Mouse (Mus musculus): ENCODE results near the gene Pla2g4a. TPM values are rescaled to one million over a fixed set of nuclear protein-coding genes. Genes with fewer than 3 reads are reported as not detected.
A peak's percentile ranks its signal among the peaks of the same experiment; 100 is the strongest.

Gene Pla2g4a
- polyA plus RNA-seq, 2 experiments: 3.9 to 8.2 TPM

DNA sequence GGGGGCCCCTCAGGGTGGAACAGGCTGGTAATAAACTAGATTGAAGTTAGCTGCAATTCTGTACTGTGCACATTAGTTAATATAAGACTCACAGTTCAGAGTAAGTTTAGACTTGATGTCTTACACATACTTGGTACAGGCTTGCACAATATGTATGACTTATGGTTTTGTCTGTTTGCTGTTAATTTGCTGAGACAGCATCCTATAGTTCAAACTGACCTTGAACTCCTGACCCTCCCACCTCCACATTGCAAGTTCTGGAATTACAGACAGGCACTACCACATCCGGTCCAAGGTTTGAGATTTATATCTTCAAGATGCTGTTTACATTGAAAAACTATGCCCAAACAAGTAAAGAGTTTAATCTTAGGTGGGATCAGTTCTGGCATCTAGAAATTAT, 4.7 kb upstream of the Pla2g4a start:
- Histone ChIP-seq H3K9ac (replicated peaks) (no peak overlapping the region), H3K4me2 (ENCODE audit: low read depth) (no peak overlapping the region), H3K27me3 (ENCODE audit: control insufficient read depth, insufficient read depth, low read length) (no peaks in the 10 kb centered on the region), H3K4me3 (ENCODE audit: insufficient read depth in 1 of 2, low read depth in 2 of 2, low read length in 2 of 2) (no peak overlapping the region), H3K4me1 (replicated peaks; ENCODE audit: control insufficient read depth in 2 of 2, insufficient read depth in 2 of 2, low read length in 1 of 2) (peaks cover 0 to 4% of the 10 kb centered on the region in 2 experiments; a peak in 1 of 4 replicates), H3K27ac (no peak overlapping the region), H3K9me3 (ENCODE audit: control insufficient read depth, low read length) (no peaks in the 10 kb centered on the region), H3K36me3 (replicated peaks; ENCODE audit: control insufficient read depth, insufficient read depth, low read depth) (no peaks in the 10 kb centered on the region)
- WGBS (ENCODE audit: insufficient replicate concordance): 46% methylated on average over 1 of the region's 1 CpGs
- ATAC-seq (ENCODE audit: insufficient read depth) (no peak), DNase-seq (ENCODE audit: low read depth in 3 of 3, low spot score in 3 of 3) (no peak)
- TF ChIP-seq CTCF (IDR thresholded peaks at IDR 0.05; ENCODE audit: low read depth) (no peak), EP300 (IDR thresholded peaks at IDR 0.05; ENCODE audit: low read depth) (no peak)

GRCm38 (mm10) chr1:149961425-149962303, 574 bp upstream of the Pla2g4a start:
- no peaks in the 10 kb centered on the region for H3K36me3 ChIP-seq (replicated peaks; ENCODE audit: control insufficient read depth, insufficient read depth, low read depth)
- no peaks in the 10 kb centered on the region for H3K27me3 ChIP-seq (ENCODE audit: control insufficient read depth, insufficient read depth, low read length)
- no peaks in the 10 kb centered on the region for H3K9me3 ChIP-seq (ENCODE audit: control insufficient read depth, low read length)
- TF ChIP-seq CTCF (IDR thresholded peaks at IDR 0.05; ENCODE audit: low read depth) (no peak), EP300 (IDR thresholded peaks at IDR 0.05; ENCODE audit: low read depth) (no peak)
- no peak overlapping the region for H3K27ac ChIP-seq
- ATAC-seq (ENCODE audit: insufficient read depth) (peak; percentile 47), DNase-seq (ENCODE audit: low read depth in 3 of 3, low spot score in 3 of 3) (no peak)
- peaks cover 3 to 9% of the 10 kb centered on the region in 2 experiments; a peak in 3 of 4 replicates for H3K4me1 ChIP-seq (replicated peaks; ENCODE audit: control insufficient read depth in 2 of 2, insufficient read depth in 2 of 2, low read length in 1 of 2)
- peak overlapping the region; percentile 73 for H3K4me2 ChIP-seq (ENCODE audit: low read depth)
- peak overlapping the region; percentile 31 to 76 for H3K4me3 ChIP-seq (ENCODE audit: insufficient read depth in 1 of 2, low read depth in 2 of 2, low read length in 2 of 2)
- 12% methylated on average over 9 of the region's 9 CpGs for WGBS (ENCODE audit: insufficient replicate concordance)
- peak overlapping the region; percentile 73 for H3K9ac ChIP-seq (replicated peaks)

GRCm38 (mm10) chr1:149960251-149960650, 839 bp downstream of the Pla2g4a start:
- H3K27me3 ChIP-seq (ENCODE audit: control insufficient read depth, insufficient read depth, low read length): no peaks in the 10 kb centered on the region
- H3K4me2 ChIP-seq (ENCODE audit: low read depth): peak overlapping the region; percentile 73
- no peak for ATAC-seq (ENCODE audit: insufficient read depth)
- H3K4me1 ChIP-seq (replicated peaks; ENCODE audit: control insufficient read depth in 2 of 2, insufficient read depth in 2 of 2, low read length in 1 of 2): peaks cover 3 to 12% of the 10 kb centered on the region in 2 experiments; a peak in 3 of 4 replicates
- no peak overlapping the region for H3K27ac ChIP-seq
- no peaks in the 10 kb centered on the region for H3K9me3 ChIP-seq (ENCODE audit: control insufficient read depth, low read length)
- no peaks in the 10 kb centered on the region for H3K36me3 ChIP-seq (replicated peaks; ENCODE audit: control insufficient read depth, insufficient read depth, low read depth)
- WGBS (ENCODE audit: insufficient replicate concordance): 52% methylated on average over 4 of the region's 4 CpGs
- peak overlapping the region; percentile 73 for H3K9ac ChIP-seq (replicated peaks)
- DNase-seq (ENCODE audit: low read depth in 3 of 3, low spot score in 3 of 3): no peak
- no peak for TF ChIP-seq CTCF (IDR thresholded peaks at IDR 0.05; ENCODE audit: low read depth)
- TF ChIP-seq EP300 (IDR thresholded peaks at IDR 0.05; ENCODE audit: low read depth): no peak
- H3K4me3 ChIP-seq (ENCODE audit: insufficient read depth in 1 of 2, low read depth in 2 of 2, low read length in 2 of 2): peak overlapping the region; percentile 76 to 81; a peak in 3 of 4 replicates

DNA sequence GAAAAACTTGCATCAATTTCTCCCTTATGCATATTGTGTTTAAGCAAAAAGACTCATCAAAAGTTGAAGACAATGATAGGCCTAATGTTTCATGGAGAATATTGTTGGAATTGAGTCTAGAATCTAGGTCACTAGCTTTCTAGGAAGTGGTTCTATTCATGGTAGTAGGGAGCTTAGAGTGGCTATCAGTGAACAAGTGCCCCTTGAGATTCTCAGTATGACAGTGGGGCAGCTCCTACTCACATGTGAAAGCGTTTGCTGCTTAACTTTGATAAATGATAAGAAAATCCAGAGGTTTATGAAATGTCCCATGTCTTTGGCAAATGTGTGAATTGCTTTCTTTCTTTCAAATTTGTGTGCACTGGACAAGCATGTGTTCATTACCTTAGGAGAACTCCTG, 2.0 kb downstream of the Pla2g4a start:
- Histone ChIP-seq H3K27ac (no peak overlapping the region), H3K9me3 (ENCODE audit: control insufficient read depth, low read length) (no peaks in the 10 kb centered on the region), H3K4me1 (replicated peaks; ENCODE audit: control insufficient read depth in 2 of 2, insufficient read depth in 2 of 2, low read length in 1 of 2) (peaks cover 3 to 12% of the 10 kb centered on the region in 2 experiments; a peak in 3 of 4 replicates), H3K9ac (replicated peaks) (no peak overlapping the region), H3K27me3 (ENCODE audit: control insufficient read depth, insufficient read depth, low read length) (no peaks in the 10 kb centered on the region), H3K4me2 (ENCODE audit: low read depth) (peak overlapping the region; percentile 41), H3K4me3 (ENCODE audit: insufficient read depth in 1 of 2, low read depth in 2 of 2, low read length in 2 of 2) (no peak overlapping the region), H3K36me3 (replicated peaks; ENCODE audit: control insufficient read depth, insufficient read depth, low read depth) (no peaks in the 10 kb centered on the region)
- 9% methylated on average over 1 of the region's 1 CpGs for WGBS (ENCODE audit: insufficient replicate concordance)
- TF ChIP-seq CTCF (IDR thresholded peaks at IDR 0.05; ENCODE audit: low read depth) (no peak), EP300 (IDR thresholded peaks at IDR 0.05; ENCODE audit: low read depth) (no peak)
- DNase-seq (ENCODE audit: low read depth in 3 of 3, low spot score in 3 of 3) (no peak), ATAC-seq (ENCODE audit: insufficient read depth) (no peak)

DNA sequence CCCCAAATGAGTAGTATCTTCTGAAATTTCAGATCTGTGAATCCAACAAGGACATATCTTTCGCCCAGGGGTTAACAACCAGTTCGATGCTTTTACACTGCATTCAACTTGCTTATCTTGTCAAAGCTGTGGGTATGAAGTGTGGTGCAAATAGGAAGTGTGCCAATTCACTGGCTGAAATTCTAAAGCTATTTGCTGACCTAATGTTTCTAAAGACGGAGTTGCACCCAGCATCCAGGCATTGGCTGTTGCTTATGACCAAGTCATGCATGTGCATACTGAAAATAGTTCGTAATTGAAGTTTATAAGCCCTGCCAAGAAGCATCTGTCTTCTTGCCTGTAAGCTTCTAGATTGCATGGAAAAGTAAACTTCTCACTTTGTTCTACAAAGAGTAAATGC, 5.6 kb downstream of the Pla2g4a start:
- Histone ChIP-seq H3K27me3 (ENCODE audit: control insufficient read depth, insufficient read depth, low read length) (no peaks in the 10 kb centered on the region), H3K4me1 (replicated peaks; ENCODE audit: control insufficient read depth in 2 of 2, insufficient read depth in 2 of 2, low read length in 1 of 2) (peaks cover 3 to 10% of the 10 kb centered on the region in 2 experiments; a peak in 3 of 4 replicates), H3K27ac (no peak overlapping the region), H3K4me2 (ENCODE audit: low read depth) (no peak overlapping the region), H3K36me3 (replicated peaks; ENCODE audit: control insufficient read depth, insufficient read depth, low read depth) (no peaks in the 10 kb centered on the region), H3K4me3 (ENCODE audit: insufficient read depth in 1 of 2, low read depth in 2 of 2, low read length in 2 of 2) (no peak overlapping the region), H3K9ac (replicated peaks) (no peak overlapping the region), H3K9me3 (ENCODE audit: control insufficient read depth, low read length) (no peaks in the 10 kb centered on the region)
- ATAC-seq (ENCODE audit: insufficient read depth) (no peak), DNase-seq (ENCODE audit: low read depth in 3 of 3, low spot score in 3 of 3) (no peak)
- 18% methylated on average over 4 of the region's 4 CpGs for WGBS (ENCODE audit: insufficient replicate concordance)
- no peak for TF ChIP-seq EP300 (IDR thresholded peaks at IDR 0.05; ENCODE audit: low read depth)
